Mouse (Mus musculus) midbrain, embryonic 11.5 days (tissue): ENCODE results near the gene Exosc3. TPM values are rescaled to one million over a fixed set of nuclear protein-coding genes. Genes with fewer than 3 reads are reported as not detected.

Experiments
- ATAC-seq: fragments of 200-750 bp; cut with Nextera tagmentation; 2 replicates; pipeline ENCODE4 v1.8.0; 2017; ENCODE audit warnings: moderate TSS enrichment, moderate library complexity; ENCODE audit not compliant: low FRiP score
- DNase-seq: peaks from one replicate; pipeline ENCODE4 v3.0.0; 2015; ENCODE audit warnings: low spot score; ENCODE audit errors: missing footprints
- H3K27ac ChIP-seq: fragments of 300-500 bp; sonication (generic); 2 replicates; pipeline ENCODE4 v1.5.1; 2014; ENCODE audit warnings: low read depth, low read length
- H3K27me3 ChIP-seq: fragments of 300-500 bp; sonication (generic); 2 replicates; pipeline ENCODE4 v1.6.1; 2014; ENCODE audit warnings: mild to moderate bottlenecking, low read length, moderate library complexity, mixed read lengths; ENCODE audit not compliant: control insufficient read depth, insufficient read depth
- H3K36me3 ChIP-seq: fragments of 300-500 bp; sonication (generic); 2 replicates; pipeline ENCODE4 v1.6.1; 2014; ENCODE audit warnings: mild to moderate bottlenecking, low read length, moderate library complexity, mixed read lengths; ENCODE audit not compliant: control insufficient read depth, insufficient read depth
- H3K4me1 ChIP-seq: fragments of 300-500 bp; sonication (generic); 2 replicates; pipeline ENCODE4 v1.6.1; 2014; ENCODE audit warnings: low read length; ENCODE audit not compliant: control insufficient read depth, insufficient read depth
- H3K4me2 ChIP-seq: fragments of 300-500 bp; sonication (generic); 2 replicates; pipeline ENCODE4 v1.6.1; 2014; ENCODE audit warnings: mild to moderate bottlenecking, moderate library complexity
- H3K4me3 ChIP-seq: fragments of 300-500 bp; sonication (generic); 2 replicates; pipeline ENCODE4 v1.5.1; 2014; ENCODE audit warnings: low read depth, low read length
- H3K9ac ChIP-seq: fragments of 300-500 bp; sonication (generic); 2 replicates; pipeline ENCODE4 v1.6.1; 2014; ENCODE audit warnings: low read length
- H3K9me3 ChIP-seq: fragments of 300-500 bp; sonication (generic); 2 replicates; pipeline ENCODE4 v1.6.1; 2016; ENCODE audit warnings: low read length; ENCODE audit not compliant: control insufficient read depth
- WGBS: fragments of 180-500 bp; shearing (Covaris S2); extraction: QIAGEN DNeasy Blood & Tissue Kit; methylation state at CpG from one replicate; pipeline ENCODE4 v1.1.7; 2014; 5-methylcytosine and 5-hydroxymethylcytosine counted together
- polyA plus RNA-seq: library from polyadenylated mRNA; unstranded; fragments of >200 nt; fragmentation: Nextera tagmentation; extraction: Ambion mirVana; gene quantifications from 2 replicates; pipeline ENCODE4 v1.2.1, GENCODE M21; 2014

Exosc3 gene
- polyA plus RNA-seq, 1 experiment from 2014 or later, result 109 TPM

GRCm38 (mm10) chr4:45296662-45297564 is 45.6 kb downstream of the Exosc3 start, which contains the start of gene Trmt10b:
TSS of gene Trmt10b (plus strand) at chr4:45297127.
- ATAC-seq (peak; percentile 88), DNase-seq (peak; percentile 98)
- 23% methylated on average over 27 of the region's 27 CpGs for WGBS
- peak within 1 kb of the TSS; percentile 66 for H3K9ac ChIP-seq
- H3K4me2 ChIP-seq, result peak within 1 kb of the TSS; percentile 80
- peaks cover 3% of the 10 kb centered on the region; the same call in 1 of the 2 replicates for H3K4me1 ChIP-seq
- no peaks in the 10 kb centered on the region for H3K27me3 ChIP-seq
- no peaks in the 10 kb centered on the region for H3K9me3 ChIP-seq
- H3K4me3 ChIP-seq, result peak within 1 kb of the TSS; percentile 58
- no peaks in the 10 kb centered on the region for H3K36me3 ChIP-seq
- H3K27ac ChIP-seq, result no peak within 1 kb of the TSS

DNA sequence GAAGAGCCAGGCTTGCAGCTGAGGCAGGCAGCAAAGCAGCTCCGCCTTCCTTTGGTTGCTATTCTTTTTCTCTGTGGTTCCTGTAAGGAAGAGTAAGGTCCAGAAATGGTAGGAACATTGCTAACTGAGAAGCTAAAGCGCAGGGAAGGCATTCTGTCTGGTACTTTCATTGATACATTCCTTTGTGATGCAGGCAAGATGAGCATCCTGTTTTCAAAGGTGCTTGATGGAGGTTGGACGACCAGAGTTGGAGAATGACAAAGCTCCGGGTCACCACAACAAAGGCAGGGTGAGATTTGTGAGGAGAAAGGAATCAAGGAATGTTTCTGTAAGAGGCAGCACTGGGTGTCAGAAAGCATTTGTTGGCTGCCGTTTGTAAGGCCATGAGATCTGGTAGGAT is 54.6 kb downstream of the Exosc3 start:
- no peaks in the 10 kb centered on the region for H3K4me1 ChIP-seq
- H3K27me3 ChIP-seq, result no peaks in the 10 kb centered on the region
- no peaks in the 10 kb centered on the region for H3K9me3 ChIP-seq
- no peak overlapping the region for H3K27ac ChIP-seq
- H3K36me3 ChIP-seq, result no peaks in the 10 kb centered on the region
- peak; percentile 0 for DNase-seq
- no peak overlapping the region for H3K4me3 ChIP-seq
- no peak overlapping the region for H3K4me2 ChIP-seq
- no peak for ATAC-seq
- H3K9ac ChIP-seq, result no peak overlapping the region
- 73% methylated on average over 5 of the region's 5 CpGs for WGBS

DNA sequence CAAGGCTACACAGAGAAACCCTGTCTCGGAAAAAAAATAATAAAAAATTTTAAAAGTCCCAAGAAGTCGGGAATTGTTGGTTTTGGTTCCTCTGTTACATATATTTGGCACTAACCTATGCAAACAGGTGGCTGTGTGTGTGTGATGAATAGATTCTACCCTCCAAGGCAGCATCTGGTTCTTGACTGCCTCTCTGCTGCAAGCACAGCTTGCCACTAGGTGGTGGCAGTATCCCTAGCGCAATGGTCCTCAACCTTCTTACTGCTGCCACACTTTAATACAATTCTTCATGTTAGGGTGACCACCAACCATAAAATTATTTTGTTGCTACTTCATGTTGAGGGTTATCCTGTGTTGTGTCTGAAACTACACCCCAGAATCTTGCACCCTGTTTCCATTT is 56.2 kb downstream of the Exosc3 start:
- Histone ChIP-seq H3K4me2 (no peak overlapping the region), H3K36me3 (no peaks in the 10 kb centered on the region)
- DNase-seq, result no peak

GRCm38 (mm10) chr4:45279981-45280548 is 62.5 kb downstream of the Exosc3 start:
- H3K4me2 ChIP-seq, result no peak overlapping the region
- no peaks in the 10 kb centered on the region for H3K36me3 ChIP-seq
- no peak overlapping the region for H3K27ac ChIP-seq
- DNase-seq (peak; percentile 91), ATAC-seq (peak; percentile 57; the same call in 1 of the 2 replicates)
- no peak overlapping the region for H3K4me3 ChIP-seq
- 26% methylated on average over 4 of the region's 4 CpGs for WGBS
- no peaks in the 10 kb centered on the region for H3K9me3 ChIP-seq
- no peaks in the 10 kb centered on the region for H3K4me1 ChIP-seq
- no peak overlapping the region for H3K9ac ChIP-seq
- no peaks in the 10 kb centered on the region for H3K27me3 ChIP-seq

More for the DNA sequence above, 56.2 kb downstream of the Exosc3 start:
- Histone ChIP-seq H3K4me3 (no peak overlapping the region), H3K4me1 (no peaks in the 10 kb centered on the region), H3K27me3 (no peaks in the 10 kb centered on the region), H3K9me3 (no peaks in the 10 kb centered on the region), H3K9ac (no peak overlapping the region), H3K27ac (no peak overlapping the region)
- no peak for ATAC-seq
- 51% methylated on average over 3 of the region's 3 CpGs for WGBS

DNA sequence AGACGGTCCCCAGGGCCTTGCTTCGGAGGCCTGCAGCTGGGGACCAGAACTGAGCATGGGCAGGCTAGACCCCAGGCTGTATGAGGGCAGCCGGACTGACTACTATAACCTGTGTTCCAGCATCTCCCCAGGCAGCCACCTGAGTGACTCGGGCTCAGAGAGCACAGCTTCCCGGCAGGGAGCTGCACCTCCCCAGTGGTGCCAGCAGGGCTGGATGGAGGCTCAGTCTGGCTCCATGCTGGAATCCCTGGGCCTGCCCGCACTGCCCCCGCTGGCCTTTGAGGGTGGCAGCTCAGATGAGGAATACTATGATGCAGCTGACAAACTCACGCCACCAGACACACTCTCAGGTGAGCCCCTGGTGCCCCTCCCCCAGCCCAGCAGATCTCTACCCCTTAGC is 63.2 kb downstream of the Exosc3 start:
- ATAC-seq (no peak), DNase-seq (peak; percentile 79)
- Histone ChIP-seq H3K4me3 (no peak overlapping the region), H3K27ac (no peak overlapping the region), H3K9me3 (no peaks in the 10 kb centered on the region), H3K4me2 (no peak overlapping the region), H3K27me3 (no peaks in the 10 kb centered on the region), H3K9ac (no peak overlapping the region), H3K4me1 (no peaks in the 10 kb centered on the region), H3K36me3 (no peaks in the 10 kb centered on the region)
- WGBS, result 69% methylated on average over 8 of the region's 8 CpGs

DNA sequence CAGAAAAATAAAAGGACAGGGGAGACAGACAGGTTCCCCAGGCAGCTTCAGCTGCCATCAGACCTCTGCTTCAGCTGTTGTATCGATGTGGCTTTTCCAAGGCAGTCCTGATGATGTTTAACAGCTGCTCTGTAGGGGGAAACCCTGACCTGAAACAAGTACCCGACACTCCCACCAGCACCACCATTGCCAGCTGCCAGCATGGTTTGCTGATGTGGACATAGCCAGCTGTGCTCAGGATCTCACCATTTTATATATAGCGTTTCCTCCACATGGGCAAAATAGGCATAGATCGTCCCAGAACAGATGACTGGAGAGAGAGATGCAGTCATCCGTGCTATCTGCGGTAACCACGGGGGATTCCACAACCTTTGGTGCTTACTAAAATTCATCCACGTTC is 66.8 kb downstream of the Exosc3 start:
- WGBS, result 86% methylated on average over 8 of the region's 8 CpGs
- H3K9ac ChIP-seq, result no peak overlapping the region
- no peak for ATAC-seq

GRCm38 (mm10) chr4:45271041-45271452 is 71.5 kb downstream of the Exosc3 start:
- Histone ChIP-seq H3K9ac (no peak overlapping the region), H3K36me3 (no peaks in the 10 kb centered on the region), H3K4me2 (no peak overlapping the region), H3K4me1 (no peaks in the 10 kb centered on the region), H3K27me3 (no peaks in the 10 kb centered on the region), H3K27ac (no peak overlapping the region), H3K9me3 (no peaks in the 10 kb centered on the region), H3K4me3 (no peak overlapping the region)
- no peak for DNase-seq
- WGBS, result 90% methylated on average over 10 of the region's 10 CpGs
- no peak for ATAC-seq

More for the DNA sequence above, 66.8 kb downstream of the Exosc3 start:
- Histone ChIP-seq H3K4me3 (no peak overlapping the region), H3K4me2 (no peak overlapping the region), H3K27me3 (no peaks in the 10 kb centered on the region), H3K9me3 (no peaks in the 10 kb centered on the region), H3K36me3 (no peaks in the 10 kb centered on the region), H3K27ac (no peak overlapping the region), H3K4me1 (no peaks in the 10 kb centered on the region)
- peak; percentile 23 for DNase-seq

GRCm38 (mm10) chr4:45267883-45268282 is 74.6 kb downstream of the Exosc3 start:
- H3K9me3 ChIP-seq, result no peaks in the 10 kb centered on the region
- no peak overlapping the region for H3K4me2 ChIP-seq
- no peaks in the 10 kb centered on the region for H3K27me3 ChIP-seq
- H3K36me3 ChIP-seq, result no peaks in the 10 kb centered on the region
- H3K4me1 ChIP-seq, result no peaks in the 10 kb centered on the region
- H3K27ac ChIP-seq, result no peak overlapping the region
- DNase-seq, result no peak
- no peak overlapping the region for H3K9ac ChIP-seq
- WGBS, result 83% methylated on average over 3 of the region's 3 CpGs
- ATAC-seq, result no peak
- no peak overlapping the region for H3K4me3 ChIP-seq
